Mouse (Mus musculus) stomach, embryonic 16.5 days (tissue): ENCODE measurements around the gene Arvcf. TPM values are rescaled to one million over a fixed set of nuclear protein-coding genes. Genes with fewer than 3 reads are reported as not detected.

Experiments
- microRNA counts: library from miRNA; unstranded; fragments of <30 nt; microRNA quantifications from one replicate; lab custom pipeline; 2016
- microRNA-seq: library from miRNA; unstranded; fragments of <30 nt; microRNA quantifications from one replicate; pipeline ENCODE4, GENCODE M21; 2016
- polyA plus RNA-seq: library from polyadenylated mRNA; unstranded; fragments of >200 nt; fragmentation: Nextera tagmentation; extraction: Ambion mirVana; gene quantifications from 2 replicates; pipeline ENCODE4 v1.2.1, GENCODE M21; 2015

The Arvcf gene
- polyA plus RNA-seq, 1 experiment from 2014 or later: 25.3 TPM

MicroRNA genes within 50 kb of the gene (microRNA counts, 519-probe panel; counts per million panel counts)
- microRNA mmu-miR-185 (lab: Ali Mortazavi, UCI): 2,726 counts per million, percentile 61 among the panel's probes with 10 or more counts

Small RNA genes lying within 50 kb of the gene (microRNA-seq; reads per million reads assigned to microRNA genes)
- gene Gm26219 (not detected), gene Mir185 (265 reads per million, percentile 65 among the genes with 10 or more reads in this experiment)

Other genes starting within 250 kb of the Arvcf start
- gene Rtn4r, start 220.5 kb upstream of the Arvcf start, polyA plus RNA-seq: 0.84 and 1.0 TPM in 2 replicates
- not detected in 2 replicates for gene Ccdc188, start 130.3 kb upstream of the Arvcf start, polyA plus RNA-seq
- gene Zdhhc8, start 113.0 kb upstream of the Arvcf start, polyA plus RNA-seq: 5.0 and 6.9 TPM in 2 replicates
- gene Trmt2a, start 99.5 kb upstream of the Arvcf start, polyA plus RNA-seq: 98.8 and 99.1 TPM in 2 replicates
- 370 and 425 TPM in 2 replicates for gene Ranbp1, start 99.5 kb upstream of the Arvcf start, polyA plus RNA-seq
- gene Gm49776, start 89.9 kb upstream of the Arvcf start, polyA plus RNA-seq: not detected in 2 replicates
- 23.3 and 25.9 TPM in 2 replicates for gene Dgcr8, start 58.9 kb upstream of the Arvcf start, polyA plus RNA-seq
- gene Tango2, start 79 bp upstream of the Arvcf start, polyA plus RNA-seq: 27.6 and 32.7 TPM in 2 replicates
- 19.2 and 23.7 TPM in 2 replicates for gene Txnrd2, start 78.2 kb downstream of the Arvcf start, polyA plus RNA-seq
- 105 and 119 TPM in 2 replicates for gene Comt, start 78.7 kb downstream of the Arvcf start, polyA plus RNA-seq
- 11.7 and 11.9 TPM in 2 replicates for gene Gnb1l, start 150.5 kb downstream of the Arvcf start, polyA plus RNA-seq
- 2.1 and 3.2 TPM in 2 replicates for gene Rtl10, start 150.7 kb downstream of the Arvcf start, polyA plus RNA-seq
- gene Tbx1, start 242.5 kb downstream of the Arvcf start, polyA plus RNA-seq: 0.20 and 0.84 TPM in 2 replicates